Mouse (Mus musculus): ENCODE results near the gene Dennd1c.
"Not testable (repeated sequence)": the region's sequence is repeated elsewhere in the genome, so short reads cannot be mapped to it uniquely, and the experiment has no call there.

Dennd1c gene

GRCm38 (mm10) chr17:57095855-57096622 lies 17.7 kb upstream of the Dennd1c start:
- peak in 1 of 2 experiments; percentile 37 for DNase-seq

- no peak for DNase-seq
Observed at GRCm38 (mm10) chr17:57094222-57094621, 15.9 kb upstream of the Dennd1c start.

- peak; percentile 92 to 94 for DNase-seq
Observed at GRCm38 (mm10) chr17:57087049-57087832, 8.9 kb upstream of the Dennd1c start, which contains the start of gene Tubb4a. Gene Tubb4a (minus strand): TSS chr17:57087782.

GRCm38 (mm10) chr17:57085970-57086757 lies 7.8 kb upstream of the Dennd1c start:
- peak; percentile 96 to 97 for DNase-seq

GRCm38 (mm10) chr17:57082481-57082880 lies 4.2 kb upstream of the Dennd1c start:
- DNase-seq = peak; percentile 72 to 73

GRCm38 (mm10) chr17:57081234-57081842 lies 3.0 kb upstream of the Dennd1c start:
- no peak for DNase-seq

GRCm38 (mm10) chr17:57079919-57080318 lies 1.6 kb upstream of the Dennd1c start:
- DNase-seq = no peak

- no peak for DNase-seq
Observed at GRCm38 (mm10) chr17:57076916-57077315, 1.4 kb downstream of the Dennd1c start.

- DNase-seq = no peak
Observed at GRCm38 (mm10) chr17:57070699-57071098, 7.6 kb downstream of the Dennd1c start.

GRCm38 (mm10) chr17:57070272-57070671 lies 8.0 kb downstream of the Dennd1c start:
- DNase-seq = no peak

- no peak for DNase-seq
Observed at GRCm38 (mm10) chr17:57066908-57067307, 11.4 kb downstream of the Dennd1c start.

- no peak for DNase-seq
Observed at GRCm38 (mm10) chr17:57063031-57063430, 15.3 kb downstream of the Dennd1c start.

- no peak for DNase-seq
Observed at GRCm38 (mm10) chr17:57062548-57062947, 15.8 kb downstream of the Dennd1c start.

GRCm38 (mm10) chr17:57062011-57062521 lies 16.2 kb downstream of the Dennd1c start:
- DNase-seq = peak; percentile 63 to 67

GRCm38 (mm10) chr17:57061069-57061468 lies 17.2 kb downstream of the Dennd1c start:
- no peak for DNase-seq

- peak; percentile 97 for DNase-seq
Observed at GRCm38 (mm10) chr17:57060231-57060801, 18.0 kb downstream of the Dennd1c start.

GRCm38 (mm10) chr17:57059486-57059977 lies 18.8 kb downstream of the Dennd1c start, which contains the start of gene Slc25a23:
Gene Slc25a23 (minus strand): TSS chr17:57059863.
- peak; percentile 91 to 93 for DNase-seq

GRCm38 (mm10) chr17:57058891-57059485 lies 19.3 kb downstream of the Dennd1c start, which contains the start of gene Crb3:
Gene Crb3 (plus strand): TSS chr17:57059105.
- DNase-seq = peak; percentile 71 to 75

- DNase-seq = no peak
Observed at GRCm38 (mm10) chr17:57056246-57056645, 22.1 kb downstream of the Dennd1c start.

- DNase-seq = not testable (repeated sequence)
Observed at GRCm38 (mm10) chr17:57051679-57052078, 26.6 kb downstream of the Dennd1c start.

- no peak for DNase-seq
Observed at GRCm38 (mm10) chr17:57048816-57049215, 29.5 kb downstream of the Dennd1c start.
